Mouse (Mus musculus) forebrain, embryonic 11.5 days (tissue): ENCODE results near the gene Scarb1. TPM values are rescaled to one million over a fixed set of nuclear protein-coding genes. Genes with fewer than 3 reads are reported as not detected.
A peak's percentile ranks its signal among the peaks of the same experiment; 100 is the strongest.

Experiments
- ATAC-seq: fragments of 200-750 bp; cut with Nextera tagmentation; replicated peaks from 2 replicates; pipeline ENCODE4 v1.8.0; 2017; ENCODE audit warnings: moderate TSS enrichment; ENCODE audit not compliant: low FRiP score
- DNase-seq: peaks from one replicate; pipeline ENCODE4 v3.0.0-alpha.2; 2017; ENCODE audit warnings: low spot score
- H3K27ac ChIP-seq: fragments of 300-500 bp; sonication (generic); 2 replicates; pipeline ENCODE4 v1.5.1; 2014; ENCODE audit warnings: low read depth, low read length
- H3K27me3 ChIP-seq: fragments of 300-500 bp; sonication (generic); 2 replicates; pipeline ENCODE4 v1.6.1; 2014; ENCODE audit warnings: mild to moderate bottlenecking, low read length, mixed read lengths; ENCODE audit not compliant: control insufficient read depth, insufficient read depth
- H3K36me3 ChIP-seq: fragments of 300-500 bp; sonication (generic); 2 replicates; pipeline ENCODE4 v1.6.1; 2014; ENCODE audit warnings: mild to moderate bottlenecking, low read length, moderate library complexity, mixed read lengths; ENCODE audit not compliant: control insufficient read depth, insufficient read depth
- H3K4me1 ChIP-seq: fragments of 300-500 bp; sonication (generic); replicated peaks from 2 replicates; pipeline ENCODE4 v1.6.1; 2014; ENCODE audit warnings: low read length, mixed read lengths; ENCODE audit not compliant: control insufficient read depth, insufficient read depth
- H3K4me2 ChIP-seq: fragments of 300-500 bp; sonication (generic); 2 replicates; pipeline ENCODE4 v1.6.1; 2014; ENCODE audit warnings: low read depth, mild to moderate bottlenecking, low read length, moderate library complexity, mixed read lengths; ENCODE audit not compliant: severe bottlenecking
- H3K4me3 ChIP-seq: fragments of 300-500 bp; sonication (generic); 2 replicates; pipeline ENCODE4 v1.5.1; 2014; ENCODE audit warnings: low read depth, low read length
- H3K9ac ChIP-seq: fragments of 300-500 bp; sonication (generic); 2 replicates; pipeline ENCODE4 v1.6.1; 2014; ENCODE audit warnings: low read length
- H3K9me3 ChIP-seq: fragments of 300-500 bp; sonication (generic); 2 replicates; pipeline ENCODE4 v1.6.1; 2016; ENCODE audit warnings: low read length, mixed read lengths; ENCODE audit not compliant: control insufficient read depth
- WGBS: fragments of 180-500 bp; shearing (Covaris S2); extraction: QIAGEN DNeasy Blood & Tissue Kit; methylation state at CpG from one replicate; pipeline ENCODE4 v1.1.7; 2014; 5-methylcytosine and 5-hydroxymethylcytosine counted together
- polyA plus RNA-seq: library from polyadenylated mRNA; unstranded; fragments of >200 nt; fragmentation: Nextera tagmentation; extraction: Ambion mirVana; gene quantifications from 2 replicates; pipeline ENCODE4 v1.2.1, GENCODE M21; 2014

The Scarb1 gene
- polyA plus RNA-seq, 1 experiment from 2014 or later: 43.7 TPM

DNA sequence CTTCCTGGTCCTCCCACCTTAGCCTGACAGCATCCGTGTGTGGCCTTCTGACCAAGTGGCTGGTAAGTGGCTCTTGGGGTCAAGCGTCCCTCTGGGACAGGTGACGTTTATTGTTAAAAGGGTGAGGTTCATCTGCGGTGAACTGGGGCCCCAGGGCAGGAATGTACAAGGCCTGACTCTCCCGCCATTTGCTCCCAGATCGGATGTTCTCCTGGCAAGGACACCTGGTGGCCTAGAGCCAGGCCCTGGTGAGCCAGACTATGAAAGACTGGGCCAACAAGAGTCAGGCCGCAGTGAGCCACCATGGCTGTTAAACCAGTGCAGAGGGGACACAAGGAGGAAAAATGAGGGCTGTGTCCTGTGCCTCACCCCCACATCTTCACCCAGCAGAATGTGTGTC is 98.8 kb downstream of the Scarb1 start:
- no peak overlapping the region for H3K4me3 ChIP-seq
- no peaks in the 10 kb centered on the region for H3K36me3 ChIP-seq
- ATAC-seq: no peak
- no peak overlapping the region for H3K4me2 ChIP-seq
- H3K9ac ChIP-seq: no peak overlapping the region
- H3K9me3 ChIP-seq: no peaks in the 10 kb centered on the region
- WGBS: 50% methylated on average over 7 of the region's 7 CpGs
- no peak for DNase-seq
- no peaks in the 10 kb centered on the region for H3K27me3 ChIP-seq
- H3K4me1 ChIP-seq: peaks cover 24% of the 10 kb centered on the region
- H3K27ac ChIP-seq: 0 out of 2 replicates have a peak overlapping the region, but pooled peaks have one; percentile 6

DNA sequence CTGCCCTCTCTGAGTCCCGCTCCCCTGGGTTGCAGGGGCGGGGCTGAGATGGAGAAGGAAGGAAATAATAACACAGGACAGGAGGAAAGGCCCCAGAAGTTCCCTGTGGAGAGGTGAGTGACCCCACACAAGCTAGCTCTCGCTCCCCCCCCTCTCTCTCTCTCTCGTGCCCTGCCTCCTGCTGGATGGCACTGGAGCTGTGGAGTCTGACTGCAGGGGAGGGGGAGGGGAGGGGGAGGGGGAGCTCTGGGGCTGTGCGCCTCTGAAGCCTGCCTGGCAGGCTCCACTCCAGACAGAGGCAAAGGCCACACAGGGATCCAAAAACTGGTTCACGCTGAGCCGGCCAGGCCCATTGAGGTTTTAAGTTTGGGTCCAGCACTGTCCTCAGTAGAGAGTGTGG is 99.3 kb downstream of the Scarb1 start:
- Histone ChIP-seq H3K27ac (0 out of 2 replicates have a peak overlapping the region, but pooled peaks have one; percentile 6), H3K9ac (no peak overlapping the region), H3K27me3 (no peaks in the 10 kb centered on the region), H3K4me2 (no peak overlapping the region), H3K36me3 (no peaks in the 10 kb centered on the region), H3K4me3 (no peak overlapping the region), H3K4me1 (peaks cover 24% of the 10 kb centered on the region), H3K9me3 (no peaks in the 10 kb centered on the region)
- WGBS: 9% methylated on average over 7 of the region's 7 CpGs
- DNase-seq: peak; percentile 76
- peak; percentile 53; the same call in 1 of the 2 replicates for ATAC-seq

GRCm38 (mm10) chr5:125240124-125240781 is 100.6 kb downstream of the Scarb1 start:
- ATAC-seq (no peak), DNase-seq (no peak)
- WGBS: 17% methylated on average over 6 of the region's 6 CpGs
- Histone ChIP-seq H3K9me3 (peaks cover 2% of the 10 kb centered on the region; the same call in 1 of the 2 replicates), H3K4me1 (peaks cover 21% of the 10 kb centered on the region), H3K4me2 (no peak overlapping the region), H3K27ac (no peak overlapping the region), H3K27me3 (no peaks in the 10 kb centered on the region), H3K36me3 (no peaks in the 10 kb centered on the region), H3K4me3 (no peak overlapping the region), H3K9ac (no peak overlapping the region)

DNA sequence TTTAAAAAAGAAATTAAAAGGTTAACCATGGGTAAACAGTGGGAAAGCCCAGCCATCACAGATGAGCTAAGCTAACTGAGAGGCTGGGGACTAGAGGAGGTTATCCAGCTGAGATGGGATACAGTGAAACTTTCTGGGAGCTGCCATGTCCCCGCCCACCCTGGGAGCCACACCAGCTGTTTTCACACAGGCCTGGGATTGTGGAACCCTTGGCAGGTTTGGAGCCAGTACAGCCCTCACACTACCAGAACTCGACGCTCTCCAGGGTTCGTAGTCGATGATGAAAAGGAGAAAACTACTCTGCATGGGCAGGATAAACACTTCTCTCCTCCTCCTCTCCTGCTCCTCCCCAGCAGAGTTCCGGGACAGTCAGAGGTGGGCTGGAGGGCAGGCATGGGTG is 105.0 kb downstream of the Scarb1 start:
- WGBS: 81% methylated on average over 6 of the region's 6 CpGs
- no peaks in the 10 kb centered on the region for H3K27me3 ChIP-seq
- DNase-seq: no peak
- H3K36me3 ChIP-seq: no peaks in the 10 kb centered on the region
- no peak overlapping the region for H3K4me2 ChIP-seq
- no peak overlapping the region for H3K4me3 ChIP-seq
- H3K27ac ChIP-seq: no peak overlapping the region
- peaks cover 3% of the 10 kb centered on the region; the same call in 1 of the 2 replicates for H3K9me3 ChIP-seq
- H3K9ac ChIP-seq: no peak overlapping the region
- no peak for ATAC-seq
- H3K4me1 ChIP-seq: peaks cover 6% of the 10 kb centered on the region; the same call in 1 of the 2 replicates

GRCm38 (mm10) chr5:125235398-125235797 is 105.5 kb downstream of the Scarb1 start:
- Histone ChIP-seq H3K4me1 (peaks cover 5% of the 10 kb centered on the region; the same call in 1 of the 2 replicates), H3K4me3 (no peak overlapping the region), H3K27me3 (no peaks in the 10 kb centered on the region), H3K9ac (no peak overlapping the region), H3K4me2 (no peak overlapping the region), H3K9me3 (peaks cover 3% of the 10 kb centered on the region; the same call in 1 of the 2 replicates), H3K27ac (no peak overlapping the region), H3K36me3 (no peaks in the 10 kb centered on the region)
- 90% methylated on average over 3 of the region's 3 CpGs for WGBS
- DNase-seq: no peak
- ATAC-seq: no peak

DNA sequence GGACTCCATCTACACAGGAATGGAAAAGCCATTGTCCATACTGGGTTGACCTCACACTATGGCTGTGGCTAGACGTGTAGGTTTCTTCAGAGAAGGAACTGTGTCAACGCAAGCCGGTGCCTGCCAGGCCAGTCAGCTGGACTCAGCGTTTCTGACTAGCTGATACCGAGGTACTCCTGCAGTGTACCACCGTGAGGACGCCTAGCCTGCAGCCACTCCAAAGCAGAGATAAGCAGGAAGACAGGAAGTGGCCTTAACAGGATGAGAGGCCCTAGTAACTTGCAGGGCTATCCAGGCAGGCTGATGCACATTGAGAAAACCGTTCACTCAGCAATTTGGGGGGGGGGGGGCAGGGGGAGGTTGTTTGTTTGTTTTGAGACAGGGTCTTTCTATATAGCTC is 106.5 kb downstream of the Scarb1 start:
- Histone ChIP-seq H3K27me3 (no peaks in the 10 kb centered on the region), H3K4me2 (no peak overlapping the region), H3K9me3 (peaks cover 3% of the 10 kb centered on the region; the same call in 1 of the 2 replicates), H3K36me3 (no peaks in the 10 kb centered on the region), H3K4me1 (0 out of 2 replicates have a peak, but pooled peaks cover 1% of the 10 kb centered on the region), H3K27ac (no peak overlapping the region), H3K4me3 (no peak overlapping the region), H3K9ac (no peak overlapping the region)
- no peak for ATAC-seq
- DNase-seq: no peak
- WGBS: 74% methylated on average over 8 of the region's 8 CpGs

DNA sequence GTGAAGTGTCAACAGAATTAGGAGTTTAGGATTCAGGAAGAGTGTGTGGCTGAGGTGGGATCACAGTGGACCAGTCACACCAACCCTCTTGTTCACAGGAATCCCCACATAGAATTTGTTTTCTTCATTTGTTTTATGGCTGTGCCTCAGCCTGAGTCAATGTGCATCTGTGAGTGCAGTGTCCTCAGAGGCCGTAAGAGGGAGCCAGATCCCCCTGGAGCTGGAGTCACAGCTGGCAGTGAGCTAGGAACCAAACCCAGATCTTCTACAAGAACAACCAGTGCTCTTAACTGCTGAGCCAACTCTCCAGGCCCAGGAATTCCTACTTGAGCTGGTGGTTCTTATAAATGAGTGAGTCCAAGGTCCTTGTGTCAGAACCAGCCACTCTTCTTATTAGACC is 107.4 kb downstream of the Scarb1 start:
- Histone ChIP-seq H3K4me2 (no peak overlapping the region), H3K27me3 (no peaks in the 10 kb centered on the region), H3K4me1 (0 out of 2 replicates have a peak, but pooled peaks cover 1% of the 10 kb centered on the region), H3K9ac (no peak overlapping the region), H3K27ac (no peak overlapping the region), H3K9me3 (peaks cover 3% of the 10 kb centered on the region; the same call in 1 of the 2 replicates), H3K36me3 (no peaks in the 10 kb centered on the region), H3K4me3 (no peak overlapping the region)
- 97% methylated on average over 1 of the region's 1 CpGs for WGBS
- ATAC-seq (no peak), DNase-seq (no peak)

DNA sequence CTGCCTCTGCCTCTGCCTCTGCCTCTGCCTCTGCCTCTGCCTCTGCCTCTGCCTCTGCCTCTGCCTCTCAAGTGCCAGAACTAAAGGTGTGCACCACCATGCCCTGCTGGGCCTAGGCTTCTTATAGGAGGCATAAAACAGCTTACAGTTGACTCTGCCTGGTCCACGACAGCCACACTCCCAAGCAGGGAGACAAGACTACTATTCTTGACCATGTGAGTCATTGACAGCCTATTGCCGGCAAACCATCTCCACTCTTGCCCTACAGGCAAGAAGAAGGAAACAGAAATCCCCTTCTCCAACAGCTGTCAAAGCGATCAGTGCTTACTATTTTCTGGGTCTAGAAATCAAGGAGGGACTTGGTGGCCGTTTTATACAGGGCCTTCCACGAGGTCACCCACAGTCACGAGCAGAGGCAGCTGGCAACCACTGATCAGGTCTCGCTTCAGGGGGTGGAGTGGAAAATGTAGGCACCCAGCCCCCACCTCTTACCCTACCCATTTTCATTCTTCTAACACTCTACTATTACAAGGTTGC is 108.4 kb downstream of the Scarb1 start:
- no peak overlapping the region for H3K4me2 ChIP-seq
- peaks cover 3% of the 10 kb centered on the region; the same call in 1 of the 2 replicates for H3K9me3 ChIP-seq
- H3K9ac ChIP-seq: no peak overlapping the region
- no peaks in the 10 kb centered on the region for H3K4me1 ChIP-seq
- H3K4me3 ChIP-seq: no peak overlapping the region
- no peak for DNase-seq
- H3K27me3 ChIP-seq: no peaks in the 10 kb centered on the region
- H3K27ac ChIP-seq: no peak overlapping the region
- no peaks in the 10 kb centered on the region for H3K36me3 ChIP-seq
- no peak for ATAC-seq
- WGBS: 88% methylated on average over 7 of the region's 7 CpGs
